Mouse (Mus musculus): ENCODE data around the gene Armc2. TPM values are rescaled to one million over a fixed set of nuclear protein-coding genes. Genes with fewer than 3 reads are reported as not detected.
A peak's percentile ranks its signal among the peaks of the same experiment; 100 is the strongest.

Armc2 gene
- polyA plus RNA-seq, 1 experiment from 2014 or later, result 9.2 TPM

GRCm38 (mm10) chr10:41866069-41866837 is 152.0 kb downstream of the Armc2 start:
- H3K9me3 ChIP-seq (replicated peaks; ENCODE audit: control insufficient read depth, low read length), result no peaks in the 10 kb centered on the region
- no peak overlapping the region for H3K4me3 ChIP-seq (ENCODE audit: low read depth, low read length)
- H3K4me2 ChIP-seq (ENCODE audit: low read length), result no peak overlapping the region
- H3K27me3 ChIP-seq (replicated peaks; ENCODE audit: control insufficient read depth, insufficient read depth, low read length), result no peaks in the 10 kb centered on the region
- 82% methylated on average over 3 of the region's 3 CpGs for WGBS
- no peaks in the 10 kb centered on the region for H3K36me3 ChIP-seq (ENCODE audit: control insufficient read depth, insufficient read depth, low read length)
- H3K27ac ChIP-seq (ENCODE audit: low read depth, low read length), result peak overlapping the region; percentile 33; the same call in 1 of the 2 replicates
- H3K9ac ChIP-seq (ENCODE audit: low read length), result no peak overlapping the region
- no peak for ATAC-seq
- no peaks in the 10 kb centered on the region; the same call in 1 of the 2 replicates for H3K4me1 ChIP-seq (ENCODE audit: control insufficient read depth, insufficient read depth, low read length)
- DNase-seq (ENCODE audit: low spot score), result no peak

Other genes starting within 250 kb of the Armc2 start
- gene Cep57l1, start 208.6 kb downstream of the Armc2 start, polyA plus RNA-seq (2014; fragmentation: Nextera tagmentation; extraction: Ambion mirVana), result 14.8 and 16.8 TPM in 2 replicates
- 55.3 and 61.5 TPM in 2 replicates for gene Sesn1, start 208.5 kb downstream of the Armc2 start, polyA plus RNA-seq (2014; fragmentation: Nextera tagmentation; extraction: Ambion mirVana)